Mouse (Mus musculus) ES-Bruce4 (cell line): ENCODE measurements at regions not wholly inside any gene's neighbourhood (a gene's known extent, or its start where the extent isn't known, plus 50 kb on each side); places are given as distances from the start of the nearest gene placed in this dataset.

Source experiments
- CTCF ChIP-seq: IDR thresholded peaks from one replicate; pipeline ENCODE4 v1.8.1; 2011; ENCODE audit warnings: low read depth, low read length
- POLR2A ChIP-seq: IDR thresholded peaks from one replicate; pipeline ENCODE4 v1.8.1; 2011; ENCODE audit warnings: low read length; ENCODE audit not compliant: insufficient read depth

- TF ChIP-seq CTCF, result no peak
- no peak for TF ChIP-seq POLR2A
Observed at GRCm38 (mm10) chr3:68781466-68781865, 87.9 kb upstream of the 1110032F04Rik start.
